Mouse (Mus musculus) midbrain, embryonic 10.5 days (tissue): ENCODE data around the gene Zfyve27. TPM values are rescaled to one million over a fixed set of nuclear protein-coding genes. Genes with fewer than 3 reads are reported as not detected.

Experiments
- DNase-seq: peaks from one replicate; pipeline ENCODE4 v3.0.0-alpha.2; 2017; ENCODE audit warnings: low spot score
- H3K27ac ChIP-seq: fragments of 300-500 bp; sonication (generic); replicated peaks from 2 replicates; pipeline ENCODE4 v1.5.1; 2016; ENCODE audit warnings: mild to moderate bottlenecking
- H3K27me3 ChIP-seq: fragments of 300-500 bp; sonication (generic); 2 replicates; pipeline ENCODE4 v1.6.1; 2016; ENCODE audit warnings: low read depth, mild to moderate bottlenecking; ENCODE audit not compliant: poor library complexity, severe bottlenecking
- H3K36me3 ChIP-seq: fragments of 300-500 bp; sonication (generic); 2 replicates; pipeline ENCODE4 v1.6.1; 2016; ENCODE audit warnings: mild to moderate bottlenecking, moderate library complexity
- H3K4me1 ChIP-seq: fragments of 300-500 bp; sonication (generic); 2 replicates; pipeline ENCODE4 v1.6.1; 2016
- H3K4me3 ChIP-seq: fragments of 300-500 bp; sonication (generic); 2 replicates; pipeline ENCODE4 v1.5.1; 2016; ENCODE audit warnings: mild to moderate bottlenecking, moderate library complexity
- H3K9me3 ChIP-seq: fragments of 300-500 bp; sonication (generic); replicated peaks from 2 replicates; pipeline ENCODE4 v1.6.1; 2016; ENCODE audit warnings: mild to moderate bottlenecking
- WGBS: fragments of 180-500 bp; shearing (Covaris S2); methylation state at CpG from one replicate; pipeline ENCODE4 v1.1.7; 2016; 5-methylcytosine and 5-hydroxymethylcytosine counted together
- polyA plus RNA-seq: library from polyadenylated mRNA; unstranded; fragments of >200 nt; fragmentation: Nextera tagmentation; extraction: Ambion mirVana; gene quantifications from 2 replicates; pipeline ENCODE4 v1.2.1, GENCODE M21; 2016

Gene Zfyve27
- polyA plus RNA-seq, 1 experiment from 2014 or later, result 29.4 TPM

GRCm38 (mm10) chr19:42169322-42169975, 5.7 kb downstream of the Zfyve27 start:
- H3K27ac ChIP-seq, result no peak overlapping the region
- 82% methylated on average over 10 of the region's 10 CpGs for WGBS
- no peak overlapping the region for H3K4me3 ChIP-seq
- H3K27me3 ChIP-seq, result peaks cover 36% of the 10 kb centered on the region
- DNase-seq, result no peak
- H3K9me3 ChIP-seq, result no peaks in the 10 kb centered on the region
- H3K36me3 ChIP-seq, result no peaks in the 10 kb centered on the region
- peaks cover 12% of the 10 kb centered on the region for H3K4me1 ChIP-seq

- Histone ChIP-seq H3K4me3 (peak overlapping the region; percentile 96), H3K4me1 (peaks cover 12% of the 10 kb centered on the region), H3K27ac (peak overlapping the region; percentile 87), H3K27me3 (peaks cover 31% of the 10 kb centered on the region), H3K36me3 (no peaks in the 10 kb centered on the region), H3K9me3 (no peaks in the 10 kb centered on the region)
- 2% methylated on average over 55 of the region's 56 CpGs for WGBS
- peak; percentile 90 for DNase-seq
Observed at GRCm38 (mm10) chr19:42170025-42170969, 6.5 kb downstream of the Zfyve27 start.

- H3K27me3 ChIP-seq, result no peaks in the 10 kb centered on the region
- H3K4me3 ChIP-seq, result no peak overlapping the region
- 81% methylated on average over 7 of the region's 7 CpGs for WGBS
- no peak for DNase-seq
- peaks cover 34% of the 10 kb centered on the region for H3K36me3 ChIP-seq
- peaks cover under 1% of the 10 kb centered on the region for H3K4me1 ChIP-seq
- H3K9me3 ChIP-seq, result no peaks in the 10 kb centered on the region
- no peak overlapping the region for H3K27ac ChIP-seq
Observed at GRCm38 (mm10) chr19:42176841-42177240, 13.1 kb downstream of the Zfyve27 start.

- Histone ChIP-seq H3K4me1 (no peaks in the 10 kb centered on the region), H3K4me3 (no peak overlapping the region), H3K27me3 (no peaks in the 10 kb centered on the region), H3K9me3 (no peaks in the 10 kb centered on the region), H3K27ac (no peak overlapping the region), H3K36me3 (peaks cover 38% of the 10 kb centered on the region)
- WGBS, result 98% methylated on average over 2 of the region's 2 CpGs
- DNase-seq, result no peak
Observed at GRCm38 (mm10) chr19:42177461-42177860, 13.7 kb downstream of the Zfyve27 start.

- Histone ChIP-seq H3K27ac (no peak overlapping the region), H3K36me3 (peaks cover 57% of the 10 kb centered on the region), H3K4me3 (no peak overlapping the region), H3K27me3 (no peaks in the 10 kb centered on the region), H3K4me1 (no peaks in the 10 kb centered on the region), H3K9me3 (no peaks in the 10 kb centered on the region)
- WGBS, result 88% methylated on average over 14 of the region's 14 CpGs
- no peak for DNase-seq
Observed at GRCm38 (mm10) chr19:42179356-42179755, 15.6 kb downstream of the Zfyve27 start.

GRCm38 (mm10) chr19:42182673-42183072, 18.9 kb downstream of the Zfyve27 start:
- no peaks in the 10 kb centered on the region for H3K9me3 ChIP-seq
- H3K4me3 ChIP-seq, result no peak overlapping the region
- no peaks in the 10 kb centered on the region for H3K4me1 ChIP-seq
- no peaks in the 10 kb centered on the region for H3K27me3 ChIP-seq
- H3K27ac ChIP-seq, result no peak overlapping the region
- H3K36me3 ChIP-seq, result peaks cover 77% of the 10 kb centered on the region
- no peak for DNase-seq
- WGBS, result 68% methylated on average over 6 of the region's 6 CpGs

GRCm38 (mm10) chr19:42189735-42190134, 26.0 kb downstream of the Zfyve27 start:
- H3K27me3 ChIP-seq, result no peaks in the 10 kb centered on the region

GRCm38 (mm10) chr19:42190494-42190893, 26.7 kb downstream of the Zfyve27 start:
- no peaks in the 10 kb centered on the region for H3K9me3 ChIP-seq

More at GRCm38 (mm10) chr19:42189735-42190134, 26.0 kb downstream of the Zfyve27 start:
- Histone ChIP-seq H3K4me1 (no peaks in the 10 kb centered on the region), H3K4me3 (no peak overlapping the region), H3K36me3 (peaks cover 66% of the 10 kb centered on the region), H3K27ac (no peak overlapping the region), H3K9me3 (no peaks in the 10 kb centered on the region)
- 88% methylated on average over 4 of the region's 4 CpGs for WGBS
- no peak for DNase-seq

GRCm38 (mm10) chr19:42193311-42193710, 29.6 kb downstream of the Zfyve27 start:
- Histone ChIP-seq H3K27me3 (peaks cover 10% of the 10 kb centered on the region), H3K4me1 (no peaks in the 10 kb centered on the region), H3K36me3 (peaks cover 45% of the 10 kb centered on the region), H3K27ac (0 out of 2 replicates have a peak overlapping the region, but pooled peaks have one; percentile 9), H3K9me3 (no peaks in the 10 kb centered on the region), H3K4me3 (no peak overlapping the region)
- DNase-seq, result no peak
- WGBS, result 51% methylated on average over 2 of the region's 2 CpGs

More at GRCm38 (mm10) chr19:42190494-42190893, 26.7 kb downstream of the Zfyve27 start:
- 20% methylated on average over 5 of the region's 5 CpGs for WGBS
- Histone ChIP-seq H3K4me1 (no peaks in the 10 kb centered on the region), H3K27ac (no peak overlapping the region), H3K4me3 (no peak overlapping the region), H3K27me3 (no peaks in the 10 kb centered on the region), H3K36me3 (peaks cover 58% of the 10 kb centered on the region)
- DNase-seq, result peak; percentile 66

- Histone ChIP-seq H3K27ac (no peak overlapping the region), H3K27me3 (peaks cover 41% of the 10 kb centered on the region), H3K4me1 (peaks cover 3% of the 10 kb centered on the region), H3K9me3 (no peaks in the 10 kb centered on the region), H3K4me3 (no peak overlapping the region), H3K36me3 (peaks cover 15% of the 10 kb centered on the region)
- 85% methylated on average over 4 of the region's 4 CpGs for WGBS
- no peak for DNase-seq
Observed at GRCm38 (mm10) chr19:42196378-42196777, 32.6 kb downstream of the Zfyve27 start.

GRCm38 (mm10) chr19:42197066-42197465, 33.3 kb downstream of the Zfyve27 start:
- peaks cover 48% of the 10 kb centered on the region for H3K27me3 ChIP-seq
- no peak overlapping the region for H3K4me3 ChIP-seq
- H3K4me1 ChIP-seq, result peaks cover 10% of the 10 kb centered on the region
- H3K36me3 ChIP-seq, result peaks cover 8% of the 10 kb centered on the region
- no peaks in the 10 kb centered on the region for H3K9me3 ChIP-seq
- WGBS, result 74% methylated on average over 4 of the region's 4 CpGs
- no peak overlapping the region for H3K27ac ChIP-seq
- no peak for DNase-seq

- H3K27ac ChIP-seq, result no peak overlapping the region
- H3K36me3 ChIP-seq, result peaks cover 5% of the 10 kb centered on the region; the same call in 1 of the 2 replicates
- peaks cover 57% of the 10 kb centered on the region for H3K27me3 ChIP-seq
- WGBS, result 53% methylated on average over 11 of the region's 11 CpGs
- H3K9me3 ChIP-seq, result no peaks in the 10 kb centered on the region
- no peak for DNase-seq
- no peak overlapping the region for H3K4me3 ChIP-seq
- H3K4me1 ChIP-seq, result peaks cover 12% of the 10 kb centered on the region
Observed at GRCm38 (mm10) chr19:42198026-42198425, 34.3 kb downstream of the Zfyve27 start.
